Mouse (Mus musculus) thymus, postnatal 36 days (tissue): Measurements from ENCODE around the gene Kcnj15.
A peak's percentile ranks its signal among the peaks of the same experiment; 100 is the strongest.

ENCODE experiments used
- DNase-seq, 2 experiments: peaks; one replicate each; pipeline ENCODE4 v3.0.0; 2022; ENCODE audit warnings: mixed read lengths in 2 of 2

Gene Kcnj15

GRCm38 (mm10) chr16:95248646-95249045 is 8.7 kb upstream of the Kcnj15 start:
- DNase-seq, result no peak

GRCm38 (mm10) chr16:95256648-95257047 is 710 bp upstream of the Kcnj15 start:
- DNase-seq, result no peak

- no peak for DNase-seq
Measured at GRCm38 (mm10) chr16:95258100-95258499, 742 bp downstream of the Kcnj15 start.

- DNase-seq, result no peak
Measured at GRCm38 (mm10) chr16:95259505-95259904, 2.1 kb downstream of the Kcnj15 start.

GRCm38 (mm10) chr16:95260693-95261092 is 3.3 kb downstream of the Kcnj15 start:
- no peak for DNase-seq

- DNase-seq, result no peak
Measured at GRCm38 (mm10) chr16:95261807-95262206, 4.4 kb downstream of the Kcnj15 start.

- DNase-seq, result peak; percentile 27 to 47
Measured at GRCm38 (mm10) chr16:95262706-95263363, 5.5 kb downstream of the Kcnj15 start.

- DNase-seq, result no peak
Measured at GRCm38 (mm10) chr16:95264324-95264723, 7.0 kb downstream of the Kcnj15 start.

GRCm38 (mm10) chr16:95267481-95268183 is 10.3 kb downstream of the Kcnj15 start:
- no peak for DNase-seq

- DNase-seq, result no peak
Measured at GRCm38 (mm10) chr16:95269610-95270009, 12.3 kb downstream of the Kcnj15 start.

- DNase-seq, result no peak
Measured at GRCm38 (mm10) chr16:95273101-95273500, 15.7 kb downstream of the Kcnj15 start.

GRCm38 (mm10) chr16:95275713-95276502 is 18.6 kb downstream of the Kcnj15 start:
- DNase-seq, result no peak

- DNase-seq, result no peak
Measured at GRCm38 (mm10) chr16:95279015-95279414, 21.7 kb downstream of the Kcnj15 start.

GRCm38 (mm10) chr16:95280338-95280737 is 23.0 kb downstream of the Kcnj15 start:
- DNase-seq, result no peak

- DNase-seq, result no peak
Measured at GRCm38 (mm10) chr16:95283369-95283768, 26.0 kb downstream of the Kcnj15 start.

- no peak for DNase-seq
Measured at GRCm38 (mm10) chr16:95284085-95284727, 26.8 kb downstream of the Kcnj15 start.

- no peak for DNase-seq
Measured at GRCm38 (mm10) chr16:95285043-95285442, 27.7 kb downstream of the Kcnj15 start.

GRCm38 (mm10) chr16:95285767-95286166 is 28.4 kb downstream of the Kcnj15 start:
- no peak for DNase-seq

GRCm38 (mm10) chr16:95287656-95288055 is 30.3 kb downstream of the Kcnj15 start:
- DNase-seq, result no peak

GRCm38 (mm10) chr16:95289375-95289774 is 32.0 kb downstream of the Kcnj15 start:
- DNase-seq, result no peak

- no peak for DNase-seq
Measured at GRCm38 (mm10) chr16:95291450-95292101, 34.2 kb downstream of the Kcnj15 start.

GRCm38 (mm10) chr16:95292843-95293505 is 35.6 kb downstream of the Kcnj15 start:
- no peak for DNase-seq
